Mouse (Mus musculus) spleen, adult 2 months (tissue): ENCODE measurements around the gene Celf1. TPM values are rescaled to one million over a fixed set of nuclear protein-coding genes. Genes with fewer than 3 reads are reported as not detected.

Source experiments
- DNase-seq, 2 experiments: peaks; one replicate each; pipeline versions ENCODE4 v3.0.0 to v3.0.0-alpha.2; 2012 to 2021; ENCODE audit warnings: low spot score in 2 of 2, low read depth in 1 of 2
- H3K27ac ChIP-seq: fragments of 200-500 bp; 2 replicates; pipeline ENCODE4 v1.5.1; 2012; ENCODE audit warnings: low read length, inconsistent platforms; ENCODE audit not compliant: insufficient read depth
- H3K27me3 ChIP-seq: fragments of 200-500 bp; 2 replicates; pipeline ENCODE4 v1.6.1; 2012; ENCODE audit warnings: mild to moderate bottlenecking, moderate library complexity, low read length, inconsistent platforms; ENCODE audit not compliant: control insufficient read depth, insufficient read depth
- H3K36me3 ChIP-seq: fragments of 200-500 bp; 2 replicates; pipeline ENCODE4 v1.6.1; 2012; ENCODE audit warnings: mild to moderate bottlenecking, low read length, inconsistent platforms; ENCODE audit not compliant: control insufficient read depth, insufficient read depth
- H3K4me1 ChIP-seq: fragments of 200-500 bp; 2 replicates; pipeline ENCODE4 v1.6.1; 2011; ENCODE audit warnings: inconsistent platforms; ENCODE audit not compliant: control insufficient read depth, insufficient read depth, insufficient read length
- H3K4me3 ChIP-seq: fragments of 200-500 bp; 2 replicates; pipeline ENCODE4 v1.5.1; 2011; ENCODE audit warnings: mild to moderate bottlenecking, inconsistent platforms; ENCODE audit not compliant: insufficient read depth, insufficient read length; ENCODE audit errors: extremely low read depth
- CTCF ChIP-seq: fragments of 200-500 bp; IDR thresholded peaks from 2 replicates; pipeline ENCODE4 v1.5.1; 2011; ENCODE audit warnings: mild to moderate bottlenecking, inconsistent platforms; ENCODE audit not compliant: insufficient read depth, insufficient read length, insufficient replicate concordance; ENCODE audit errors: extremely low read depth
- POLR2A ChIP-seq: fragments of 200-500 bp; IDR thresholded peaks from 2 replicates; pipeline ENCODE4 v1.6.1; 2011; ENCODE audit warnings: low read depth, low read length, inconsistent platforms
- WGBS: fragments of 180-500 bp; shearing (Covaris S2); methylation state at CpG from one replicate; pipeline ENCODE4 v1.1.7; 2018; 5-methylcytosine and 5-hydroxymethylcytosine counted together
- polyA plus RNA-seq: library from polyadenylated mRNA; depleted of rRNA; stranded (reverse); fragments of >200 nt; gene quantifications from 2 replicates; pipeline ENCODE4 v1.2.3, GENCODE M21; 2012

The Celf1 gene
- polyA plus RNA-seq, 1 experiment: 35.3 TPM

DNA sequence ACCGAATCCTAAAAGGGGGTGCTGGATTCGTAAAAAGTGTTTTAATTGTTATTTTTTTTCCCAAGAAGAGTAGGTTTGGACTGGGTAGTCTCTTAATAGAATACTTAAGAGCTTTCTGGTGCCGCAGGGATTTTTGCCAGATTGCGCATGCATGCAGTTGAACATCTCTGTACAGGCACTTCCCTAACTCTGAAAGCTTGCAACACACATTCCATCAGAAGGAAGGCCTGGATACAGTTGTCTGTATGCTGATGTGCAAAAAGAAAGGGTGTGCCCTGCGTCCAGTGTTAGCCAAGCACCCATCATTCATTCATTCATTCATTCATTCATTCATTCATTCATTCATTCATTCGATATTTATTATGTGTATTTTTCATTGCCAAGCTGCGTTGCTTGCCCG lies 432 bp upstream of the Celf1 start:
- DNase-seq: no peak
- TF ChIP-seq CTCF: no peak
- TF ChIP-seq POLR2A: no peak
- Histone ChIP-seq H3K27ac (0 out of 2 replicates have a peak overlapping the region, but pooled peaks have one; percentile 16), H3K4me3 (peak overlapping the region; percentile 54), H3K4me1 (peaks cover 3% of the 10 kb centered on the region; the same call in 1 of the 2 replicates), H3K27me3 (no peaks in the 10 kb centered on the region), H3K36me3 (no peaks in the 10 kb centered on the region)
- WGBS: 44% methylated on average over 8 of the region's 8 CpGs

DNA sequence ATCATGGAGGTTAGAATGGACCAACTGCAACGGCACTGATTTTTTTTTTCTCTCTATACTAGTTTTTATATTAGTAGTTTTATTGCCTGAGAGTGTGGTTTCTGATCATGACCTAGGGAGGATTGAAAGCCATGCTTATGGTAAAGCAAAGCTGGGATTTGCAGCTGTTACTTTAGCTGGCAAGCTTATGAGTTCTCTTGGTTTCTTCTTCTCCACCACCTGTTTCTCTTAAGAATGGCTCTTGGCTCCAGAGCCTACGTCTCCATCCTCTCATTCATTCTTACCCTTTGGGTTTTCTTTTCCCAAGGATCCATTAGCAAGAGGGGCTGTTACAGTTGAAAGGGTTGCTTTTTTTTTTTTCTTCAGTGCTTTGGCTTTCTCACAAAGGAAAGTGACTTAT lies 1.6 kb downstream of the Celf1 start:
- H3K4me1 ChIP-seq: peaks cover 3% of the 10 kb centered on the region; the same call in 1 of the 2 replicates
- no peak for DNase-seq
- H3K27me3 ChIP-seq: no peaks in the 10 kb centered on the region
- WGBS: 71% methylated on average over 2 of the region's 2 CpGs
- no peaks in the 10 kb centered on the region for H3K36me3 ChIP-seq
- H3K27ac ChIP-seq: no peak overlapping the region
- TF ChIP-seq CTCF (no peak), POLR2A (no peak)
- no peak overlapping the region for H3K4me3 ChIP-seq

GRCm38 (mm10) chr2:90950149-90950548 lies 10.0 kb downstream of the Celf1 start:
- WGBS: 90% methylated on average over 5 of the region's 5 CpGs

GRCm38 (mm10) chr2:90950582-90951194 lies 10.5 kb downstream of the Celf1 start:
- TF ChIP-seq CTCF (no peak), POLR2A (no peak)
- no peak overlapping the region for H3K4me3 ChIP-seq
- H3K4me1 ChIP-seq: peaks cover 5% of the 10 kb centered on the region; the same call in 1 of the 2 replicates
- H3K27ac ChIP-seq: no peak overlapping the region
- no peak for DNase-seq
- H3K27me3 ChIP-seq: no peaks in the 10 kb centered on the region
- H3K36me3 ChIP-seq: no peaks in the 10 kb centered on the region

More at GRCm38 (mm10) chr2:90950149-90950548, 10.0 kb downstream of the Celf1 start:
- H3K4me1 ChIP-seq: peaks cover 5% of the 10 kb centered on the region; the same call in 1 of the 2 replicates
- H3K27ac ChIP-seq: no peak overlapping the region
- no peaks in the 10 kb centered on the region for H3K27me3 ChIP-seq
- no peak overlapping the region for H3K4me3 ChIP-seq
- no peak for TF ChIP-seq POLR2A
- no peak for TF ChIP-seq CTCF
- DNase-seq: no peak
- no peaks in the 10 kb centered on the region for H3K36me3 ChIP-seq

GRCm38 (mm10) chr2:90953461-90953860 lies 13.3 kb downstream of the Celf1 start:
- TF ChIP-seq POLR2A: no peak
- 85% methylated on average over 3 of the region's 3 CpGs for WGBS

GRCm38 (mm10) chr2:90956053-90956452 lies 15.9 kb downstream of the Celf1 start:
- TF ChIP-seq POLR2A (no peak), CTCF (no peak)
- Histone ChIP-seq H3K4me3 (no peak overlapping the region), H3K4me1 (no peaks in the 10 kb centered on the region; the same call in 1 of the 2 replicates), H3K27me3 (no peaks in the 10 kb centered on the region), H3K27ac (no peak overlapping the region), H3K36me3 (no peaks in the 10 kb centered on the region; the same call in 1 of the 2 replicates)
- no peak for DNase-seq
- 98% methylated on average over 1 of the region's 1 CpGs for WGBS

More at GRCm38 (mm10) chr2:90953461-90953860, 13.3 kb downstream of the Celf1 start:
- DNase-seq: no peak
- H3K27ac ChIP-seq: no peak overlapping the region
- H3K36me3 ChIP-seq: no peaks in the 10 kb centered on the region; the same call in 1 of the 2 replicates
- no peaks in the 10 kb centered on the region for H3K27me3 ChIP-seq
- H3K4me3 ChIP-seq: no peak overlapping the region
- H3K4me1 ChIP-seq: peaks cover 5% of the 10 kb centered on the region; the same call in 1 of the 2 replicates

DNA sequence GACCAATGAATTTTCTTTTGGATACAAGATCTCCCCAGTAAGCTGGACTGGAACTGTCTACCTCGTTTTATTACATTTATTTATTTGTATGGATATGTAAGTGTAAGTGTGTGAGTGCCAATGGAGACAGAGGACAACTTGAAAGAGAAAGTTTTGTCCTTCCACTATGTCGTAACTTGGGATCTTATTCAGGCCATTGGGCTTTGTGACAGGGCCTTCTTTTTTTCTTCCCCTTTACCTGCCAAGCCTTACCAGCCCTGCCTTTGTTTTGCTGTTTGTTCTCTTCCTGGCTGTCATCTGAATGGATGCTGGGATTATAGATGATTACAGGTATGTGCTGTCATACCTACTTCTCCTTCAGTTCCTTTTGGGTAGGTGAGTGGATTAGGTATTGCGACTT lies 18.7 kb downstream of the Celf1 start:
- TF ChIP-seq CTCF (no peak), POLR2A (no peak)
- Histone ChIP-seq H3K4me3 (no peak overlapping the region), H3K27me3 (no peaks in the 10 kb centered on the region), H3K4me1 (no peaks in the 10 kb centered on the region; the same call in 1 of the 2 replicates), H3K36me3 (no peaks in the 10 kb centered on the region; the same call in 1 of the 2 replicates), H3K27ac (no peak overlapping the region)
- 94% methylated on average over 3 of the region's 3 CpGs for WGBS
- DNase-seq: no peak
